Comparison of ENCODE assay signal across 29 mouse cellular contexts in the genomic region with DNA sequence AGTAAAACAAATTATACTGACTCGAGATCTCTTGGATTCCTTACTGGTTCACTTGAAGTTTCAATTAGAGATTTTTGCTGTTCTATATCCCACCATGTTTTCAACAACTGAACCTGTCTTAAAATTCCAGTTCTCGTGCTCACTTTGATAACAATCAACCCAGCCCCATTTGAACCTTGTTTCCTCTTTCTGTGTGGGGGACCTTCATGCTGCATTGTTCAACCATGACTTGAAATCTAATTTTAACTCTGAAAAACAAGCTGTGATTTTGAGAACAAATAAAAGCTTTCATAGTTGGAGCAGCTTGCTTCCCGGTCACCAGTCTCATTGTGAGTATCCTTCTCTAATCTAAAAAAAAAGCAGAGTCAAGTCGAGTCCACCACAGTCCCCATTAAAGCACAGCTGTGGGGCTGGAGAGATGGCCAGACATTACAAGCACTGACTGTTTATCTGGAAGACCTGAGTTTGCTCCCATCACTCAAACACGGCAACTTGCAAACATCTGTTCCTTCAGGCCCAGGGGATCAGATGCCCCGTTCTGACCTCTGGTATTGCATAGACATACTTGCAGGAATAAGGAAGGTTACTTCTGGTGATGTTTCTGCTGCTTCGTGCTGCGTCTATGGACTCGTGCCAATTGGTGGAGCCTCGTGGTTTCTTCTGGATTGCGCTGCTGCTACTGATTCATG.
A peak's percentile ranks its signal among the peaks of the same experiment; 100 is the strongest.
DNase-seq lines count a peak whose midpoint lies in the region; TF ChIP-seq lines count a peak whose summit lies in the region.
"Had no signal": no experiment of that assay in that cellular context is flagged by ENCODE, and none has a peak within 500 bp of the region (broad histone marks: within the 10 kb centered on the region; RNA-seq: fewer than 3 reads in every experiment).

No protein-coding gene starts in this region.

- no peak overlapping the region for H3K27ac ChIP-seq in CH12.LX (ENCODE audit: insufficient read depth, low read depth)
- H3K27ac ChIP-seq: embryonic facial prominence, embryonic 10.5 days; embryonic facial prominence, embryonic 15.5 days; forebrain, embryonic 13.5 days; hindbrain, embryonic 13.5 days; liver, embryonic 14.5 days; midbrain, embryonic 10.5 days; midbrain, embryonic 15.5 days; neural tube, embryonic 12.5 days had no signal

- H3K4me3 ChIP-seq in CH12.LX (replicated peaks in 1 of 3; ENCODE audit: low read depth in 2 of 3, low read length in 2 of 3, poor library complexity in 1 of 3), result no peak overlapping the region
- H3K4me3 ChIP-seq: embryonic facial prominence, embryonic 10.5 days; embryonic facial prominence, embryonic 15.5 days; forebrain, embryonic 13.5 days; heart, embryonic 12.5 days; hindbrain, embryonic 13.5 days; midbrain, embryonic 10.5 days; midbrain, embryonic 15.5 days; neural tube, embryonic 12.5 days had no signal

- peak overlapping the region; percentile 81; the same call in 1 of the 2 replicates for H3K4me2 ChIP-seq in CH12.LX (ENCODE audit: insufficient read depth, low read depth, poor library complexity, severe bottlenecking)
- H3K4me2 ChIP-seq: embryonic facial prominence, embryonic 15.5 days; forebrain, embryonic 13.5 days; heart, embryonic 12.5 days; hindbrain, embryonic 13.5 days; lung, embryonic 14.5 days; midbrain, embryonic 15.5 days; neural tube, embryonic 12.5 days had no signal

- TF ChIP-seq POLR2A in CH12.LX (IDR thresholded peaks at IDR 0.05; ENCODE audit: low read depth, low read length), result no peak

- H3K9me3 ChIP-seq in CH12.LX (replicated peaks; ENCODE audit: low read length), result peaks cover 4% of the 10 kb centered on the region
- H3K9me3 ChIP-seq: embryonic facial prominence, embryonic 10.5 days; embryonic facial prominence, embryonic 15.5 days; forebrain, embryonic 13.5 days; hindbrain, embryonic 13.5 days; midbrain, embryonic 10.5 days; midbrain, embryonic 15.5 days; neural tube, embryonic 12.5 days had no signal

- no peak for TF ChIP-seq CTCF in CH12.LX (conservative IDR thresholded peaks at IDR 0.05 in 1 of 2, IDR thresholded peaks at IDR 0.05 in 1 of 2; ENCODE audit: low read depth in 2 of 2, low read length in 2 of 2)

- peak overlapping the region; percentile 35; the same call in 1 of the 2 replicates for H3K9ac ChIP-seq in CH12.LX (ENCODE audit: insufficient read depth, low read depth)
- H3K9ac ChIP-seq: embryonic facial prominence, embryonic 15.5 days; forebrain, embryonic 13.5 days; heart, embryonic 12.5 days; hindbrain, embryonic 13.5 days; liver, embryonic 14.5 days; lung, embryonic 14.5 days; midbrain, embryonic 15.5 days; neural tube, embryonic 12.5 days had no signal

- dilution Hi-C loops in CH12.LX (cut with MboI; ENCODE audit: extremely low pct_ligation_motif_present, extremely low pct_unique_long_range_greater_than_20kb, low sequenced_read_pairs), result no loop called here

- no peak for TF ChIP-seq EP300 in CH12.LX (IDR thresholded peaks at IDR 0.05; ENCODE audit: low read length)

- intact Hi-C loops in gastrocnemius, postnatal 36 days (cut with DNase I), result loop anchor here (5.0 kb wide), 2 partner anchors 258 to 348 kb away; no protein-coding TSS in a partner anchor

- no peaks in the 10 kb centered on the region for H3K79me2 ChIP-seq in CH12.LX (replicated peaks; ENCODE audit: control insufficient read depth, extremely low read depth, insufficient read depth, poor library complexity, severe bottlenecking)

- TF ChIP-seq RAD21 in CH12.LX (IDR thresholded peaks at IDR 0.05; ENCODE audit: low read depth, low read length), result no peak

- in situ Hi-C loops in CH12.LX (cut with MboI; ENCODE audit: low pct_ligation_motif_present, low pct_unique_long_range_greater_than_20kb, low sequenced_read_pairs), result loop anchor here (5.0 kb wide), 1 partner anchor 253 kb away; the partner anchor contains the start of gene Diras2

- no peaks in the 10 kb centered on the region for H3K27me3 ChIP-seq in CH12.LX (replicated peaks)
- H3K27me3 ChIP-seq in splenic B cell, adult 2 months (ENCODE audit: control insufficient read depth, insufficient read depth, low read length, poor library complexity, severe bottlenecking), result no peaks in the 10 kb centered on the region
- H3K27me3 ChIP-seq: embryonic facial prominence, embryonic 15.5 days; heart, embryonic 12.5 days; midbrain, embryonic 15.5 days; neural tube, embryonic 12.5 days had no signal

- H3K4me1 ChIP-seq in CH12.LX (ENCODE audit: control insufficient read depth in 1 of 2, insufficient read depth in 2 of 2), result peaks cover 15 to 49% of the 10 kb centered on the region in 2 experiments
- H3K4me1 ChIP-seq: embryonic facial prominence, embryonic 15.5 days; forebrain, embryonic 13.5 days; midbrain, embryonic 15.5 days; neural tube, embryonic 12.5 days had no signal

- DNase-seq in lung, postnatal 25 days (ENCODE audit: low spot score), result peak; percentile 9
- no peak for DNase-seq in lung, adult 18-20 months
- peak; percentile 53 for DNase-seq in 3T3-L1 (ENCODE audit: low read depth, low spot score)
- DNase-seq in CH12.LX (ENCODE audit: extremely low read depth), result peak; percentile 21
- peak; percentile 50 for DNase-seq in splenic B cell, adult 2 months (ENCODE audit: low read depth, low spot score)
- no peak for DNase-seq in gastrocnemius, postnatal 36 days
- DNase-seq in retina, embryonic 14.5 days (ENCODE audit: low spot score), result no peak
- DNase-seq: adrenal gland, adult 2 months; cerebellum, adult 2 months; gastrocnemius, postnatal 14 days; heart, adult 18-20 months; heart, postnatal 4 days; kidney, adult 9 months; kidney, postnatal 10 days; layer of hippocampus, adult 9-11 months; liver; lung, embryonic 14.5 days; lung, postnatal 14 days; retina, postnatal 1 day; right cerebral cortex, postnatal 14 days had no signal

- H3K36me3 ChIP-seq in CH12.LX (replicated peaks in 1 of 2; ENCODE audit: control insufficient read depth in 1 of 2, insufficient read depth in 1 of 2, low read length in 1 of 2), result no peaks in the 10 kb centered on the region
- no peaks in the 10 kb centered on the region for H3K36me3 ChIP-seq in splenic B cell, adult 2 months (ENCODE audit: control insufficient read depth, insufficient read depth, low read length, poor library complexity, severe bottlenecking)
- H3K36me3 ChIP-seq: embryonic facial prominence, embryonic 10.5 days; embryonic facial prominence, embryonic 15.5 days; heart, embryonic 12.5 days; hindbrain, embryonic 13.5 days; midbrain, embryonic 10.5 days; midbrain, embryonic 15.5 days; neural tube, embryonic 12.5 days had no signal

TF ChIP-seq in CH12.LX, 34 proteins besides CTCF, POLR2A, EP300 and RAD21:
- 0 out of 2 replicates have a peak, but pooled peaks have one; percentile 13 for TF ChIP-seq ZNF384 (IDR thresholded peaks at IDR 0.05; ENCODE audit: low read depth, low read length)
- no peak for TF ChIP-seq MAZ (IDR thresholded peaks at IDR 0.05; ENCODE audit: low read depth, low read length)
- 0 out of 2 replicates have a peak, but pooled peaks have one; percentile 9 for TF ChIP-seq MAX (IDR thresholded peaks at IDR 0.05; ENCODE audit: low read length)
- no peak for TF ChIP-seq USF1 (IDR thresholded peaks at IDR 0.05; ENCODE audit: low read depth, low read length)
- no peak for TF ChIP-seq HCFC1 (IDR thresholded peaks at IDR 0.05; ENCODE audit: low read depth, low read length)
TF ChIP-seq in CH12.LX: peak in this region for 2.

Comparison
In these comparisons a context has a peak if more than half of its experiments do, and no peak if none do; other contexts are left out.
1. DNase-seq: peak in lung, postnatal 25 days (single experiment), 3T3-L1 (single experiment), CH12.LX (single experiment) and splenic B cell, adult 2 months (single experiment); none in lung, adult 18-20 months (0 of 2), gastrocnemius, postnatal 36 days (0 of 2) and retina, embryonic 14.5 days (single experiment).